Mouse (Mus musculus): ENCODE results near the gene Lmx1b.

Lmx1b gene

GRCm38 (mm10) chr2:33630081-33631021 is 10.0 kb downstream of the Lmx1b start:
- no peak for DNase-seq (ENCODE audit: low read depth in 2 of 2, low spot score in 2 of 2)

- no peak for DNase-seq (ENCODE audit: low read depth in 2 of 2, low spot score in 2 of 2)
These were observed 10.7 kb downstream of the Lmx1b start for GRCm38 (mm10) chr2:33629641-33630040.

- DNase-seq (ENCODE audit: low read depth in 2 of 2, low spot score in 2 of 2): no peak
These were observed 11.5 kb downstream of the Lmx1b start for GRCm38 (mm10) chr2:33628791-33629190.

- no peak for DNase-seq (ENCODE audit: low read depth in 2 of 2, low spot score in 2 of 2)
These were observed 13.3 kb downstream of the Lmx1b start for GRCm38 (mm10) chr2:33627058-33627375.

GRCm38 (mm10) chr2:33626262-33627057 is 13.9 kb downstream of the Lmx1b start:
- no peak for DNase-seq (ENCODE audit: low read depth in 2 of 2, low spot score in 2 of 2)

GRCm38 (mm10) chr2:33617670-33618069 is 22.6 kb downstream of the Lmx1b start:
- DNase-seq (ENCODE audit: low read depth in 2 of 2, low spot score in 2 of 2): no peak

GRCm38 (mm10) chr2:33616411-33616843 is 23.9 kb downstream of the Lmx1b start:
- no peak for DNase-seq (ENCODE audit: low read depth in 2 of 2, low spot score in 2 of 2)

- no peak for DNase-seq (ENCODE audit: low read depth in 2 of 2, low spot score in 2 of 2)
These were observed 24.4 kb downstream of the Lmx1b start for GRCm38 (mm10) chr2:33615843-33616344.

GRCm38 (mm10) chr2:33605487-33606256 is 34.6 kb downstream of the Lmx1b start:
- no peak for DNase-seq (ENCODE audit: low read depth in 2 of 2, low spot score in 2 of 2)

- no peak for DNase-seq (ENCODE audit: low read depth in 2 of 2, low spot score in 2 of 2)
These were observed 35.3 kb downstream of the Lmx1b start for GRCm38 (mm10) chr2:33604846-33605486.

GRCm38 (mm10) chr2:33600520-33600919 is 39.8 kb downstream of the Lmx1b start:
- no peak for DNase-seq (ENCODE audit: low read depth in 2 of 2, low spot score in 2 of 2)

GRCm38 (mm10) chr2:33597384-33597783 is 42.9 kb downstream of the Lmx1b start:
- no peak for DNase-seq (ENCODE audit: low read depth in 2 of 2, low spot score in 2 of 2)

- no peak for DNase-seq (ENCODE audit: low read depth in 2 of 2, low spot score in 2 of 2)
These were observed 45.3 kb downstream of the Lmx1b start for GRCm38 (mm10) chr2:33595085-33595423.

GRCm38 (mm10) chr2:33594181-33595084 is 45.9 kb downstream of the Lmx1b start:
- no peak for DNase-seq (ENCODE audit: low read depth in 2 of 2, low spot score in 2 of 2)

- no peak for DNase-seq (ENCODE audit: low read depth in 2 of 2, low spot score in 2 of 2)
These were observed 47.3 kb downstream of the Lmx1b start for GRCm38 (mm10) chr2:33592931-33593555.

GRCm38 (mm10) chr2:33589280-33589679 is 51.0 kb downstream of the Lmx1b start:
- no peak for DNase-seq (ENCODE audit: low read depth in 2 of 2, low spot score in 2 of 2)

- no peak for DNase-seq (ENCODE audit: low read depth in 2 of 2, low spot score in 2 of 2)
These were observed 55.1 kb downstream of the Lmx1b start for GRCm38 (mm10) chr2:33584937-33585910.

GRCm38 (mm10) chr2:33583761-33584160 is 56.5 kb downstream of the Lmx1b start:
- DNase-seq (ENCODE audit: low read depth in 2 of 2, low spot score in 2 of 2): no peak

Measured in CD8-positive naive resting alpha-beta T cell, adult 2 months (primary cell).